In the genomic region with DNA sequence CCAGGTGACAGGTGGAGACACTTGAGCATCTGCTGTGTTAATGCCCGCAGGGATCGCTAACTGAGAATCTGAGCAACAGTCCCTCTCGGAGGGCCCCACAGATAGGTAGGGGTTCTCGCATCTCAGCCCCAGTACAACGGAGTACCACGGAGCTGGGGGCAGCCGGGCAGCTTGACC, we compare ENCODE assay signal across 8 mouse cellular contexts. TPM values are rescaled to one million over a fixed set of nuclear protein-coding genes. Genes with fewer than 3 reads are reported as not detected.
A peak's percentile ranks its signal among the peaks of the same experiment; 100 is the strongest.
DNase-seq lines count a peak whose midpoint lies in the region; ATAC-seq lines count a peak whose summit lies in the region.

Gene Serhl, plus strand, starts transcription at position 78 of the 177 bp plus-strand sequence.

- H3K27ac ChIP-seq in embryonic facial prominence, embryonic 10.5 days (replicated peaks), result no peak within 1 kb of the TSS
- no peak within 1 kb of the TSS for H3K27ac ChIP-seq in heart, embryonic 13.5 days (replicated peaks)
- H3K27ac ChIP-seq in limb, embryonic 15.5 days, result no peak within 1 kb of the TSS
- H3K27ac ChIP-seq in stomach, embryonic 16.5 days (ENCODE audit: low read length), result no peak within 1 kb of the TSS

- WGBS in embryonic facial prominence, embryonic 10.5 days, result 9% methylated on average over 7 of the region's 7 CpGs
- WGBS in heart, embryonic 13.5 days, result 17% methylated on average over 7 of the region's 7 CpGs
- 13% methylated on average over 7 of the region's 7 CpGs for WGBS in limb, embryonic 15.5 days
- 25% methylated on average over 7 of the region's 7 CpGs for WGBS in stomach, embryonic 16.5 days

- no peak for ATAC-seq in heart, embryonic 13.5 days (ENCODE audit: extremely low read depth, insufficient number of reproducible peaks, low FRiP score, low TSS enrichment)
- ATAC-seq in limb, embryonic 15.5 days (ENCODE audit: insufficient number of reproducible peaks, low FRiP score, low TSS enrichment, low read depth), result no peak
- no peak for ATAC-seq in stomach, embryonic 16.5 days (ENCODE audit: insufficient read depth, low FRiP score)

- peak within 1 kb of the TSS; percentile 43 for H3K4me3 ChIP-seq in embryonic facial prominence, embryonic 10.5 days
- no peak within 1 kb of the TSS; the same call in 1 of the 2 replicates for H3K4me3 ChIP-seq in heart, embryonic 13.5 days
- no peak within 1 kb of the TSS for H3K4me3 ChIP-seq in limb, embryonic 15.5 days
- no peak within 1 kb of the TSS for H3K4me3 ChIP-seq in stomach, embryonic 16.5 days (replicated peaks; ENCODE audit: low read length)

- peak within 1 kb of the TSS; percentile 37 for H3K4me2 ChIP-seq in heart, embryonic 13.5 days
- peak within 1 kb of the TSS; percentile 17; the same call in 1 of the 2 replicates for H3K4me2 ChIP-seq in limb, embryonic 15.5 days
- H3K4me2 ChIP-seq in stomach, embryonic 16.5 days (ENCODE audit: low read depth, low read length), result no peak within 1 kb of the TSS

- DNase-seq in layer of hippocampus, postnatal 10 days (ENCODE audit: low spot score in 2 of 2), result no peak
- no peak for DNase-seq in layer of hippocampus, postnatal 14 days (ENCODE audit: low spot score in 2 of 2)
- no peak for DNase-seq in embryonic facial prominence, embryonic 10.5 days (ENCODE audit: low spot score)
- no peak for DNase-seq in adipocyte (ENCODE audit: low spot score)
- DNase-seq in thymus, postnatal 10 days (ENCODE audit: low spot score in 2 of 2), result no peak

- 0 out of 2 replicates have a peak within 1 kb of the TSS, but pooled peaks have one; percentile 47 for H3K9ac ChIP-seq in heart, embryonic 13.5 days
- no peak within 1 kb of the TSS for H3K9ac ChIP-seq in limb, embryonic 15.5 days
- no peak within 1 kb of the TSS for H3K9ac ChIP-seq in stomach, embryonic 16.5 days (ENCODE audit: low read length)

- H3K27me3 ChIP-seq in embryonic facial prominence, embryonic 10.5 days (replicated peaks; ENCODE audit: low read depth, poor library complexity, severe bottlenecking), result peaks cover 53% of the 10 kb centered on the region
- peaks cover 38% of the 10 kb centered on the region for H3K27me3 ChIP-seq in heart, embryonic 13.5 days (replicated peaks)
- peaks cover 14% of the 10 kb centered on the region for H3K27me3 ChIP-seq in limb, embryonic 15.5 days
- H3K27me3 ChIP-seq in stomach, embryonic 16.5 days (ENCODE audit: control insufficient read depth, insufficient read depth, low read length), result no peaks in the 10 kb centered on the region

- no peaks in the 10 kb centered on the region for H3K9me3 ChIP-seq in embryonic facial prominence, embryonic 10.5 days
- no peaks in the 10 kb centered on the region for H3K9me3 ChIP-seq in heart, embryonic 13.5 days
- H3K9me3 ChIP-seq in limb, embryonic 15.5 days, result no peaks in the 10 kb centered on the region
- no peaks in the 10 kb centered on the region for H3K9me3 ChIP-seq in stomach, embryonic 16.5 days (replicated peaks; ENCODE audit: control insufficient read depth, low read length)

- peaks cover 28% of the 10 kb centered on the region for H3K4me1 ChIP-seq in embryonic facial prominence, embryonic 10.5 days
- peaks cover 23% of the 10 kb centered on the region for H3K4me1 ChIP-seq in heart, embryonic 13.5 days
- peaks cover 29% of the 10 kb centered on the region for H3K4me1 ChIP-seq in limb, embryonic 15.5 days
- H3K4me1 ChIP-seq in stomach, embryonic 16.5 days (ENCODE audit: control insufficient read depth, insufficient read depth, low read length), result 0 out of 2 replicates have a peak, but pooled peaks cover 7% of the 10 kb centered on the region

- no peaks in the 10 kb centered on the region for H3K36me3 ChIP-seq in embryonic facial prominence, embryonic 10.5 days (replicated peaks)
- no peaks in the 10 kb centered on the region for H3K36me3 ChIP-seq in heart, embryonic 13.5 days
- H3K36me3 ChIP-seq in limb, embryonic 15.5 days, result no peaks in the 10 kb centered on the region
- H3K36me3 ChIP-seq in stomach, embryonic 16.5 days (ENCODE audit: control insufficient read depth, insufficient read depth, low read length), result no peaks in the 10 kb centered on the region

RNA-seq across cellular contexts. Expression of gene Serhl, which starts in this region (rescaled TPM):
- 10 to 100 TPM; 11.6 to 12.0 TPM for total RNA-seq in layer of hippocampus, postnatal 10 days (2021)
- 10 to 100 TPM in 1 of 2 experiments, 1 to 10 TPM in 1; 9.0 to 15.0 TPM for total RNA-seq in layer of hippocampus, postnatal 14 days (2021)
- polyA plus RNA-seq in embryonic facial prominence, embryonic 10.5 days (2016; fragmentation: Nextera tagmentation; extraction: Ambion mirVana), result 49.0 and 50.5 TPM in 2 replicates
- 61.0 and 62.8 TPM in 2 replicates for polyA plus RNA-seq in heart, embryonic 13.5 days (2015; fragmentation: Nextera tagmentation; extraction: Ambion mirVana)
- polyA plus RNA-seq in limb, embryonic 15.5 days (2015; fragmentation: Nextera tagmentation; extraction: Ambion mirVana), result 66.0 and 68.8 TPM in 2 replicates
- 61.0 and 63.7 TPM in 2 replicates for polyA plus RNA-seq in stomach, embryonic 16.5 days (2015; fragmentation: Nextera tagmentation; extraction: Ambion mirVana)
